Mouse (Mus musculus) spleen, postnatal 10 days (tissue): ENCODE results near the gene Pkp1.

Experiments used
- DNase-seq, 2 experiments: peaks; one replicate each; pipeline ENCODE4 v3.0.0; 2021 to 2022; ENCODE audit warnings: low spot score in 2 of 2

Pkp1 gene

DNA sequence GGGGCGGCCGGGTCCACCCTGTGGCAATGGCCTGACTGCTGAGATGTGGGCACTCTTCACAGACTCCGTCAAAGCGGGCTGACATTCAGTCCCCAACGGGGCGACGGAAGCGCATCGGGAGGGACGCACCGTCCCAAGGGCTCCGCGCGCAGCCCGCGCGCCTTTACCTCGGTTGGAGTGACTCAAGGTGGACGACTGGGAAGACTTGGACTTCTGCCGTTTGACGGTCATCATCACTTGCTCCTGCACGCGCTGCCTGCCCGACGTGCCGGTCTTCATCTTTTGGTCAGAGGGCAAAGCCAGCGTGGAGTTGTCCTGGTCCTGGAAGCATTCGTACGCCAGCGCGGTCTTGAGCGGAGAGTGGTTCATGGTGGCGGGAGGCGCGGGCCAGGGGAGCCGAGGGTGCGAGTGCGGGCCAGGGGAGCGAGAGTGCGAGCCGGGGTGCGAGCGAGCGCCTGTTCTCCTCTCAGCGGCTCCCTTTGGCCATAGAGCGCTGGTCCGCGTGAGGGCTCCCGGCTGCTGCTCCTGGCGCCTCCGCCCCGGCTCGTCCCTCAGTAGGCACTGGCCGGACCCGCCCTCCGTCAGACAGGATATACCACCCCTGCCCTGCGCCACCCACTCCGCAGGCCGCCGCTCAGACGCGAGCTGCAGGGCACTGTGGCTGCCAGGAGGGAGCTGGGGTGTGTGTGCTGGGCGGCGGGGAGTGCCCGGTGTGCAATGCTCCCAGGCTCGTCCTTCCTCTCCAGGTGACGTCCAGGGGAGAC lies at the start of gene Pkp1:
Gene Pkp1, minus strand, starts transcription at position 564 of the 764 bp plus-strand sequence.
- DNase-seq, result peak in 1 of 2 experiments; percentile 25

DNA sequence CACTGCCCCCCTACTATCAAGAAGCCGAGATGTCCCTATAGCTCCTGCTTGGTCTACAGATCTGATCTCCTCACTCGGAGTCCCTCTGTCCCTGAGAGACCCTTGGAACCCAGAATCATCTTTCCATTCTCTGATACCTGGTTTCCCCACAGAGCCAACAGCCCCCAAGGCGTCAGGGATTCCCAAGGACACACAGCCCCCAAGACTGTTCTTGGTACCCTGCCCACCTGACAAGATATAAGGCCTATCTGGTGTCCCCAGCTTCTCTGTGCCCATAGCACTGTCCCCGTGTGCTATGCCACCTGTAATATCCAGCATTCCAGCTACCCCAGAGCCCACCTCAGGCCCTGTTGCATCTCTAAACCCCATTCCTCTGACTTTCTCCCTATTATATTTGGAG lies 48.7 kb upstream of the Pkp1 start:
- no peak for DNase-seq

DNA sequence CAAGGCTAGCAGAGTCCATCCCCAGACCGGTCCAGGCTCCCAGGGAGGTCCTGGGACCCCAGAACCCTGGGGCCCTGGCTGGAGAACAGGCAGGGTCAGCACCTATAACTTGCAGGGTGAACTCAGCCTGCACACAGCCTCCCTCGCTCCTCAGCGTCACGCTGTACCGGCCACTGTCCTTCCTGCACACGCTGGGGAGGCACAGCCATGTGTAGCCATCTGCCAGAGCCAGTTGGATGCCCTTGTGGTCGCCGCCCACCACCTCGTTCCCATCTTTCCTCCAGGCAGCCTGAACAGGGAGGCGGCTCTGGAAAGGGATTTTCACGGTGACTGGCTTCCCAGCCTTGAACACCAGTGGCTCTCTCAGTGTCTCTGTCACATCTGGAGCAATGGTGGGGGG lies 45.6 kb upstream of the Pkp1 start:
- DNase-seq, result no peak

DNA sequence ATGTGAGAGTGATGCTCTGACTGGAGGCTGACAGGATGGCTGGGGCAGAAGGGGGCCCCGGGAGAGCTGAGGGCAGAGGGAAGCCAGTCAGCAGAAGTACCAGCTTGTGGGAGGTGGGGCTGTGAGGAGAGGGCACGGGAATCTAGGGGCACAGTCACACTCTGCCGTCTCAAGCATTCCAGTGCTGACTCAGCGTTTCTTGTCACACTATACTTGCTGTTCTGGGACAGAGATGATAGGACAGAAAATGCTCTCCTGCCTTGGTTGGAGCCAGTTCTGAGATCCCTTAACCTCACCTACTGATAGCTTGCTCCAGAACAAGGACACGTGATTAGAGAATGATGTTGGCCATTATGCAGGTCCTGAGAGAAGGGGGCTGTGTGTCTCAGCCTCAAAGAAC lies 44.2 kb upstream of the Pkp1 start:
- no peak for DNase-seq

DNA sequence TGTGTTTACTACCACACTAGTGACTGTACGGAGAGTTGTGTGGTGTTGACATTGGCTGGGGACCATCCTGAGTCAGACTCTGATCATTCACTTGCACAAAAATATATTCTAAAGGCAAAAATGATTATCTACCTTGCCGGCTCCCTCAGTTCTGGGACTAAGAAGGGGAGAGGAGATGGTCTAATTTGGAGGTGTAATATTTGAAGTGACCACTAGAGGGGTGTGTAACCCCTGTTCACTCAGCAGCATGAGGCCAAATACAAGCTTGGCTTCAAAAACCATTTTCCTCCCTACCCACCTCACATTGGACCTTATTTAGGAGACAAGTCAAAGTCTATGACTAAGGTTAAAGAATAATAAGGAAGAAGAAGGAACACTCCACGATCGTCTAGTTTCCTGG lies 39.5 kb upstream of the Pkp1 start:
- DNase-seq, result no peak

DNA sequence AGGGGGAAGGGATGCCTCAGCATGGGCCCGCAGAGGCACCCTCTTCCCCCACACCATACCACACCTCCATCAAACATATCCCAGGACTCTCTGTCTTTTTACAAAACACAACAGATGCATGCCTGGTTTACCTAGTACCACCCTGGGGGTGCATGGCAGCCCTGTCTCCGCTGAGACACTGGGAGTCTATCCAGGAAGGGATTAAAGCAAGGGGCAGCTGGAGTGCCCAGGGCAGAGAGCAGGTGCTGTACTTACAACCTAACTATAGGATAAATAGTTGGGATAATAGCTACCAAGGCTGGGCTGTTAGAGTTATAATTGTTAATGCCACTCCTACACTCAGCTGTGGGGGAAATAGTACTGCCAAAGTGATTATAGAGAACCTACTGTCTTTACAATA lies 29.9 kb upstream of the Pkp1 start:
- DNase-seq, result no peak

DNA sequence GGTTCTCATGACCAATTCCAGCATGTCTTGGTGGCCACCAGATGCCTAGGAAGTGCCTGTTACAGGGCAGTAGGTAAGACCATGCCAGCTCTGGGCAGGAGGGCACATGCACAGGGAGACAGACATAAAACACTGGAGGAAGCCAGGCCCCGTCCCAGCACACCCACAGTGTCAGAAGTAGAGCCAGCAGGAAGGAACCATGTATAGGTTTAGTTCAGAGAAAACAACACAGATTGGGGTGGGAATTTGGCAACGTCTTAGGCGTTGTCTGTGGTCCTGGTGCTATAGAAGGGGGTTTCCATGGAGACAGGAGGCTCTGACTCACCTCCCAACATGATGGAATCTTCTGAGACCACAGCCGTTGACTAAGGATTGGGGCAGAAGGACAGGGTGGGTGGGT lies 27.2 kb upstream of the Pkp1 start:
- no peak for DNase-seq

DNA sequence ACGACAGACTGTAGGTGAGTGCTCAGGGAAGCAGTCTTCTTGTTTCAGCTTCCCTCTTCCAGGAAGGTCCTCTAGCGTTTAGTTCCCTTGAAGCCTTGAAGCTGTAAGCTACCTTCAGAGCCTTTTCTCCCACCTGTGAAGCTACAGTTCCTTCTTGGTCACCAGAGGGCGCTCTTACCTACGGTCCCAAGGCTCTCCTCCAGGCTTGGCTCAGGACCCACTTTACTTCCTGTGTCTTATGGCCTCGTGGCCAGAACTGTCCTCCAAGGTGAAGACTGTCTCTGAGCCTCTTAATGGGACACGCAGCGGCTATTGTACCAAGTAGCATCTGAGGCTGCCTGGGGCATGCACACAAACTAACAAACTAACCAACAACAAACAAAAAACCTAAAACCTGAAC lies 26.7 kb upstream of the Pkp1 start:
- DNase-seq, result peak; percentile 41 to 67

DNA sequence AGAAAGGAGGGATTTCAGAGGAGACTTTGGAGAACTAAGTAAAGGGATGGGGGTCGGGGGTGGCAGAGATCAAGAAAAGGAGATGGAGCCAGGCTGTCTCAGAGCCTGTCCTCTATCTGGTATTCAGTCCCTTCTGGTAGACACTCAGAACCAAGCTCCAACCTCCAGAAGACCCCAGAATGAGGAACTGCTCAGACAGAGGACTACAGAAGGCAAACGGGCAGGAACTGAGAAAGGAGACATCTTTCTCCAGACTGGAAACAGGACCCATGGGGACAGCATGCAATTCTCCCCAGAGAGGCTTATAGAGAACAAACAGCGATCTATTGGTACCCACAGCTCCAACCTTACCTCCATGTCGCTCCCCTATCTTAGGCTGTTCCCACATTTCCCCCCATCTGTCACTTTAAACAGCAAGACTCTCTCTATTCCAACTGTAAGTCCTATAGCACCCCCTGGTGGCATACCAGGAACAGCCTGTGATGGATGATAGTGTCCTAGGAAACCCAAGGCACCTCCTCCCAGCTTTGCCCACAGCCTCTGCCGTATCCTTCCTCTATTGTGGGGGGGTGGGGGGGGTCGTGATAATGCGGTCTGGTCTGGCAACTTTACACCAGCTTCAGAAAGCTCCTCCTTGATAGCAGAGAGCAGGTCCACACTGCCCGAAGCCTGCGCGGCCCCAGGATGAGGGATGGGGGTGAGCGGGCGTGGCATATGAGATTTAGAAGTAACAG lies 25.7 kb upstream of the Pkp1 start:
- DNase-seq, result peak; percentile 79 to 90

DNA sequence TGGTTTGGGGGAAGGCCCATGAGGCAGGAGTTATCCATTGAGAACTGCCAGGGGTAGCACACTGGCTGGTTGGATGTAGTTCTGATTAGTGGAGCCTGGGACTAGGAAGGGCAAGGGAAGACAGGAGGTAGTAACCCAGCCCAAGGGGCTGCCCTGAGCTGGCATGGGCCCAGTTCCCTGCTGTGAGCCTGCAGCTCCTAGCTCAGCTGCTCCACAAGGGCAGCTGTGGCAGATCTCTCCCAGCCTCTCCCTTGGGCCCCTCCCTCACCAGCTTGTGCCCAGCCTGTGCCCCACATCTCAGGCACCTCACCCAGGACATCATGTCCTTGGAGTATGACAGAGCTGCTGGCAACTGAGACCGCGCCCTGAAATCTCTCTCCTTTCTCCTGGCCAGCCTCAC lies 24.7 kb upstream of the Pkp1 start:
- peak; percentile 31 to 39 for DNase-seq

DNA sequence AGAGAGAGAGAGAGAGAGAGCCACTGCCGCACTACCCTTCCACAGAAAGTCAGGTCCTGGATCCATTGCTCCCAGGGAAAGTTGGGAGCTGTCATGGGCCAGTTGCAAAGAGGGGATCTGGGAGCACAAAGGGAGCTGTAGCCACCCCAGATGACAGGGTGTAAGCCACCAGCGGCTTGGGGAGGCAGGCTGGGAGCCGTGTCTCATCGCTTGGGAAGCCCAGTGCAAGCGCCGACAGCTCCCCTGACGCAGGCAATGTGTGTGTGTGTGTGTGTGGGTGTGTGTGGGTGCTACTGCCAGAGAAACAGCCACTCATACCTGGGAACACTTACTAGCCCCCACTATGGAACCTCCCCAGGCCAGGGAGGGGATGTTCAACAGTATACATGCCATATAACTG lies 23.1 kb upstream of the Pkp1 start:
- DNase-seq, result peak; percentile 48 to 49

DNA sequence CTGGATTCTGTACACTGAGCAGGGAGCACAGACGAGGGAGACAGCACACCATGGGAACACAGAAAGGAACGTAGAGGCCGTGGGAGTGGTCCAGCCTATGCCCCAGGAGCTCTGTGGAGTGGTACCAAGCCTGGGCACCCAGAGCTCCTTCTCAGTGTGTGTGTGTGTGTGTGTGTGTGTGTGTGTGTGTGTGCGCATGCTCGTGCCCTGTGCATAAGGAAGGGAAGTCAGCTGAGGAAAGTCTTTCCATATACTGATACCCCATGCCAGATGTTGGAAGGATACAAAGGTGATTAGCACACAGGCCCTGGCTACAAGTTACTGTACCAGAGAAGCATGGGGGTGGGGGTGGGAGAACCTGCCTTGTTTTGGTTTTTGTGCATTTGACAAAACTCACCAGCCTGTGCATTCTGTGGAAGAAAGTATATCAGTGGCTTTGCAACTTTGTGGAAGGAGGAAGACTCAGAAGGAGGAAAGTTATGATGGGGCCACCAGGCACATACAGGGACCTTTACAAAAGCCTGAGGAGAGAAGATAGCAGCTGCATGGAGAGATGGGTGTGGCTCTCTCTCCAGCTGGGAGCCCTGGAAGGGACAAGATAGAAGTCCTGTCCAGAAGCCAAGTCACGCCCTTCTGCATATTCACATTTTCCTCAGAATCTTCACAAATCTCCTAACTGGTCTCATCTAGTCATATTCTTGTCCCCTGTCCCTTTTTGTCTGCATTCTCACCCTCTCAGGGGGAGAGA lies 22.4 kb upstream of the Pkp1 start:
- peak; percentile 42 to 78 for DNase-seq

DNA sequence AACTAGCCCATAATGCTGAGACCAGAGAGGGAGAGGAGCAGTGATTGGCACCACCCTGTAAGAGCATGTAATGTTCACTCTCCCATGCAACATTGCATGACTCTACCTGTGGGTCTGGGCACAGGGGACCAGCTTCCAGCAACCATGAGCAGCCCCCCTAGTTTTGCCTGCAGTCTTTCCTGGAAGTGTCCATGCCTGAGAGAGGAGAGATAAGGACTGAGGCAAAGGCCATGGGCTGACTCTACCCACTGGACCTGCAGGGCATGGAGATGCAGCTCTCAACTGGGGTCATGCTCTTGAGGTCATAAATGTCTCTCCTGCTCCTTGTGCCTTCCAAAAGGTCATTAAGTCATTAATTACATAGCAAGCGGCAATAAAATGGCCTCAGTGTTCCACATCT lies 17.1 kb upstream of the Pkp1 start:
- DNase-seq, result no peak

DNA sequence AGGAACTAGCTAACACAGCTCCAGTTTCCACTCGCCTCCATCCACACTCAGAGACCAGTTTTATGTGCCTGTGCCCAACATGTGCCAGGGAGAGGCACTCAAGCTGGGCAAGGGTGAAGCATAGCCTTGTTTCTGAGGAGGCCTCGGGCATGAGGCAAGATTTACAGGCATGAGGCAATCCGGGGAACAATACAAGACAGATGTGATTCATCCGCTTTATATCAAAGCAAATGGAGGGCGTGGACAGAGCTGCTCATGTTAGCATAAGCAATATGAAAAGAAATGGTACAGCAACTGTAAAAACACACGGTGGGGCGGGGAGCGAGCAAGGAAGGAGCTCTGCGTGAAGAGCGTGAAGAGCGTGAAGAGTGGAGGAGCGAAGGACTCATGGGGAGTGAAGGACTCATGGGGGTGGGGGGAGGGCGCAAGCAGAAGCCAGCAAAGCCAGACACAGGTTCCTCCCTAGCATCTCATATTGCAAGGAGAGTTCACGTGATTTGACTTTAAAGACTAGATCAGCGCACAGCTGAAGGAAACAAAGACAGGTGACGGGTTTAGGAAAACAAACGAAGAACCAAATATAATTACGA lies 14.8 kb upstream of the Pkp1 start:
- DNase-seq, result no peak

DNA sequence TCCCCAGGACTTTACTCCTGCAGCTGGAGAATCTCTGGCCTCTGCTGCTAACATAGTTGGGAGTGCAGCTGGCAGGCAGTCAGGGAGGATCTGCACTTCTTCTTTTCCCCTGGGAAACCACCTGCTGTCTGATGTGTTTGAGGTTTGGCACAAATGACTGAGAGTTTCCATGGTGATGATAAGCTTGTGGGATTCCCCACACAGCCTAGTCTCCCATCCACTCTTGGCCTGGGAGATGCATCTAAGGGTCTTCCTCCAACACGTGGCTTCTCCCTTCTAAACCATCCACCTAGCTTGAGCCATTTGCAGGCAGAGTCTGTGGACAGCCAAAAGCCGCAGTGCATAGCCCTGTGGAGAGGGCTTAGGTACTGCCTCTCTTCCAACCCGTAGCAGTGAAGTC lies 10.9 kb upstream of the Pkp1 start:
- DNase-seq, result no peak

DNA sequence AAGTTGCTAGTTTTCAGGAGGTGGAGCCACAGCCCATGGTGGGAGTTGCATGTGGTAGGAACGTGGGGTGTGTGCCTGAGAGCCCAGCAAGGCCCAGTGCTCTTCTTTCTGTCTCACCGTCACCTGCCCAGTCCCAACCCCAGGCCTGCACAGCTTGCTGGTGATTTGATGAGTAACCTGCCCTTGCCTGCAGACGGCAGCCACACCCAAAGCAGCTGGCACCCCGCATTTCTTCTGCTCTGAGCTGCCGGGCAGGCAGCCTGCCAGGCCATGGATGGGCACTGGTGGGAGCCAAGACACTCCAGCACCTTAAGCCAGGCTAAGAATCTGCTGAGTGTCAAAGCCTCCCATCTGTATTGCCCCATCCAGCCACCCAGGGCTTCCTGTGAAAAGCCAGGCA lies 6.8 kb upstream of the Pkp1 start:
- DNase-seq, result no peak

DNA sequence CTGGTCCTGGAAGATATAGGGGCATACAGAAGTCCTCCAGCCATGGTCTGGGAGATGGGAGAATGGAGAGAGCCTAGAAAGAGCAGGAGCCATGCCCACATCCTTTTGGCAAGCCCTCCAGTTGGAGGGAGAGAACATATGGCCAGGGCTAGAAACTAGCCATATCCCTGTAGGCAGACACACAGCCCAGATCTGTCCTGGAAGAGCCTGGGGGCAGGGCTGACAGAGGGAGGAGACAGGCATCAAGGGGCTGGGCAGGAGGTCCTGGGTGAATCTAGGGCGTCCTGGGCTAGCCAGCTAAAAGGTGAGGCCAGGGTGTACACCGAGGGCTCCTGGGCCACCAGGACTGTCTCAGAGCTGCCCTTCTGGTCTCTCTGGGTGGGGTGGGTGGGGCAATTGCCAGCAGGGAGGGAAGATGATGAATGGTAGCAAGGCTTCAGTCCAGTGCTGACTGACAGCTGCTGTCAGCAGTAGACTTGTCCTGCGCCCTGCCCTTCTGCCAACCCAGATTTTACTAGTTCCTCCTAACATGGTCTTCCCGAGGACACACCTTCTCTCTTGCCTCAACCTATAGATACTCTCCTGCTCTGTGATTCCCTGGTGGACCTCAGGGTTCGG lies 5.5 kb upstream of the Pkp1 start:
- no peak for DNase-seq

DNA sequence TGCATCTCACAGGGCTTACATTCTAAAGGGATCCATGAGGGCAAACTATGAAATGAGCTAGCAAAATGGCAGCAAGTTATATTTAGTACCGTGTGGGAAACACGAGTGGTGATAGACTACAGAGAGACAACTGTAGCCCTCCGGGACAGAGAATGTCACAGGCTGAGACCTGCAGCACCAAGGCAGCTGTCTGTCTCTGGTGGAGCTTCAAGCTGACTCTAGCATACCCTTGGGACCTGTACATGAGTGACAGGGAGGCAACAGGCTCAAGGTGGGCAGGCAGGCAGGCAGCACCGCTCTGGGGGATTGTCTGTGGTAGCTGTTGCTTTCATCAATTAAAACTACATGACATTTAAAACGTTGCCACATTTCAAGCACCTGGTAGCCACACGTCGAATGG lies 4.2 kb upstream of the Pkp1 start:
- DNase-seq, result no peak

DNA sequence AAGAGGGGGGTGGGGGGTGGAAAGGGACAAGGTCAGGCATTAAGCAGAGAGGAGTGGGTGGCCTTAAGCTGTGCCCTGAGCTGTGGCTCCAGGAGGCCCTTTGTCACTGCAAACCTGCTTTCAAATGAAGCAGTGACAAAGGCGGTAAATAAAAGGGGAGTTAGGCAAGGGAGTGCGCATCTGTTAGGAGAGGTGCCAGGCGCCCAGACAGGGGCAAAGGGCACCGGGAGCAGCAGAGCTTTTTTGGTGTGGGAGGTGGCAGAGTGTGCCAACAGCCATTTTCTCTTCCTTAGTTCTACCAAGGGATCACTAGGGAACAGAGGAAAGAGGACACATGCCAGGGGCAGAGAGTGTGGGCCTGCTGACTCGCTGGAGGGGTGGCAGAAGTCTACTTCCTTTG lies 1.8 kb downstream of the Pkp1 start:
- no peak for DNase-seq

DNA sequence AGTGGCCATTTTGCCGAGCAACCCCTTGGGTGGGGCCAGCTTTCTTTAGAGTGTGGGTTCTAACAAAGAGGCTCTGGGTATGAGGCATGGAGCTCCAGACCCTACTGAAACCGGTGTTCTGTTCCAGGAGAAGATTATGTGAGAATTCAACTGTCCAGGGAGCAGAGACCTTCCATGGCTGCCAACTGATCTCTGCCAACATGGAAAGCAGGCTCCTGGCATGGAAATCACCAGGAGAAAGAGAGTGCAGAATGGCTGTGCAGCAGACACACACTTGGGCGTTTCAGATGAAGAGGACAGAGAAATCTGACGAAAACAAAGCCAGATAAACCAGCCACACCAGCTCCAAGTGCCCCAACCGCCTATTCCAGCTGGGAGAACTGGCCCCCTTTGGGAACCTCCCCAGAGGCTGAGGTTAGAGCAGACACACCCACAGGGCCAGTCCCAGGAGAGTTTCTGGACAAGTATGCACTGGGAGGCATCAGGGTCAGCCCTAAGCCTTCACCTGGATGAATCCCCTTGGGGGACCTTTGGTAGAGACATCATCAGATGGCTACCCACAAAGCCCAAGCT lies 2.4 kb downstream of the Pkp1 start:
- no peak for DNase-seq

DNA sequence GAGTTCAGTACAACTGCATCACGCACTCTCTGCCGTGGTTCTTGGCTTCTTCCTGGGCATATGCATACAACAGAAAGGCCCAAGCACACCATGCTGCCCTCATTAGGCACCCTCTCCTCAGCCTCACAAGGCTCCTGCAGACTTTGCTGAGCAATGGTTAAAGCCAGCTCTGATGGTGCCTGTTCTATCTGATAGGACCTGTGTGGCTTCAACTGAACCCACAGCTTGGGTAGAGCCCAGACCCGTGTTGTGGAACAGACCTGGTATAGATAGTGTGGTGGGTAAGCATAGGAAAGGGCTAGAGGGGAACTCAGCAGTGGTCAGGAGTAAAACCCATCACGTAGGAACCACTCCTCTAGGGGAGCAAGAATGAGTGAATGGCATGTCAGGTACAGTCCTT lies 5.3 kb downstream of the Pkp1 start:
- no peak for DNase-seq

DNA sequence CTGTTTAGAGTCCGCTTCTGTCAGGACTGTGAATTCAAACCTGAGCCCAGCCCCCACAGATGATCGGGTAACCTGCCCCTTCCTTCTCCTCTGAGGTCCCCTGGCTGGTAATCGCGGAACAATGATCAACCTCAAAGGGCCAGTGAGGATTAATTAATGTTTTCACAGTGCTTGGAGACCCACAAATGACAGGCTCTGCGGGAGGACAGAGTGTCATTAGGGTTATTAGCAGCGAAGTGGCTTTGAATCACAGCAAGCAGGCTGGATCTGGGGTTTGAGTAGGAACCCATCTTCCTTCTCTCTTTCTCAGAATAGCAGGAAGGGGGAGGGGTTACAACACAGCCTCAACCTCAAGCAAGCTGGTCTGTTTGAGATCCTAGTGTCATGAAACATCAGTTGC lies 9.6 kb downstream of the Pkp1 start:
- DNase-seq, result no peak
